Mouse (Mus musculus): ENCODE data around the gene Arhgap6.

DNA sequence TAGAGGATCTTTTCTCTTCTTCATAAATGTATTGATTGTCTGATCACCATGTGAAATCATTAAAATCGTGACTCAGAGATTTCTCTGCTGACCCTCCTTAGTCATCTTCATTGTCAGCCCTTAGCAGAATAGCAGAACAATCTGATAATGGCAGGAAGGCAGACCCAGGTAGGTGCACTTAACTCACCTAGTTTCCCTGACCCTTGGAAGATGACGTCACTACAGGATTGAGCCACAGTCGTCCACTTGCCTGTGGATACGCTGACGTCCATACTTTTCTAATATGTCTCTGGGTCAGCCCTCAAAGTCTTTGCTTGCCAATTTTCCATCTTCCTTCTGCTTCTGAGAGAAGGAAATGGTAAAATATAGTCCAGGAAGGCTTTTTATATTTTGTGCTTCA lies 146.8 kb downstream of the Arhgap6 start:
- TF ChIP-seq CTCF (IDR thresholded peaks at IDR 0.05; ENCODE audit: borderline replicate concordance, extremely low read depth, insufficient read depth, insufficient read length) (no peak), POLR2A (IDR thresholded peaks at IDR 0.05; ENCODE audit: borderline replicate concordance, extremely low read depth, insufficient read depth, insufficient read length, poor library complexity, severe bottlenecking) (no peak)

Data from brain, embryonic 14.5 days (tissue).